Mouse (Mus musculus) urinary bladder, postnatal 4 days (tissue): ENCODE data around the gene Pam16.

ENCODE experiments used
- DNase-seq, 2 experiments: peaks; one replicate each; pipeline ENCODE4 v3.0.0; 2021 to 2022; ENCODE audit warnings: low spot score in 2 of 2

Pam16 gene

DNA sequence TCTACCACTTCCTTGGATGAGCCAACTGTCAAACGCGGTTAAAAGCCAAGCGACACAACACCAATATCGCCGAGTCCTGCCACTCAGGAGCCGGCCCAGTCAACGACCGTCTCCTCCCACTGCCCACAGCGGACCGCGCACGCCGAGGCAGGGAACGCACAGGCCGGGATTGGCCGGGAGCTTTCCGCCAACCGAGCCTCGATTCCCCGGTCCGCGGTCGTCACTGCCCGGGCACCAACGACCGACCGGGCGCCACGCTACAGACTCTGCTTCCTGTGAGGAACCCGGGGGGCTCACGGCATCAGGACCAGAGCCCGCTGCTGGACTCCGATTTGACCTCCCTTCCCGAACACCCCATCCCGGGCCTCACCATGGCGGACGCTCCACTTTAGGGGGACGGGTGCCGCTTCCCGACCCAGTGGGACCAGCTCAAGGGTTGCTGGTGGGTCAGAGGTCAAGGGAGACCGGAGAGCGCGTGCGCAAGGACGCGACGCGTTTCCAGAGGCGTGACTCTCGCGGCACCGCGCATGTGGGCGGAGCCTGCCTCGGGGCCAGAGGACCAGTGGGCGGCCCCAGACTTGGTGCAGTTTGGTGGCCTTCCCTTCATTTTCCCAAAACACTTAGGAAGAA lies at the start of gene Pam16:
Gene Pam16, minus strand, starts transcription at position 508 of the 630 bp plus-strand sequence.
- peak; percentile 91 for DNase-seq

DNA sequence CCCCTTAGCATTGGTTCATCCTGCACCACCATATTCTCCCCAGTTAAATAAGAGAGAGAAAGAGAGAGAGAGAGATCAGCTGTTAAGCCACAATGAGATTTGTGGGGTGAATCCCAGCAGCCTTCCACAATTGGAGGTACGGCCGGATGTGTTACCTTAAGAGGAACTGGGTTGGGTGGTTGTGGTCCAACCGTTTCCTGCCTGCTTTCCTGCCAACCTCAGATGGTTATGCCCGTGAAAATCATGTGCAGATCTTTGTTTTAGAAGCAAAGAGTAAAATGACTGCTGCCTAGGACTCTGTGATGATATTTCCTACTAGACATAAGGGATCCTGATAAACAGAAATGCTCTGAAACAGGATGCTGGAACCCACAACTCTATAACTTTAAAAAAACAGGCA lies 49.3 kb upstream of the Pam16 start:
- DNase-seq = no peak

DNA sequence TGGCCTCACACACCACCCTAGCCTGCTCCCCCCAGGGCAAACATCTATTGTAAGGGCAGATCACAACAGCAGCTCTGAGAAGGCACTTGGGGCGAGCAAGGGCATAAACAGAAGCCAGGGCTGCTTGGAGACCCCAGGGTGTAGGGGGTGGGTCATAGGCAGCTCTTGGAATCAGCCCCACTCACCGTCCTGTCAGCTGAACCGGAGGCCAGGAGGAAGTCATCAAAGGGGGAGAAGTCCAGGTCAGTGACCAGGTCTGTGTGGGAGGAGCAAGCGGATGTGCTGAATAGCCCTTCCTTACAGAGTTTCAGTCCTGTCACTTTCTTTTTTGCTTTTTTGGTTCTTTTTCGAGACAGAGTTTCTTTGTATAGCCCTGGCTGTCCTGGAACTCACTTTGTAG lies 45.5 kb upstream of the Pam16 start:
- no peak for DNase-seq

DNA sequence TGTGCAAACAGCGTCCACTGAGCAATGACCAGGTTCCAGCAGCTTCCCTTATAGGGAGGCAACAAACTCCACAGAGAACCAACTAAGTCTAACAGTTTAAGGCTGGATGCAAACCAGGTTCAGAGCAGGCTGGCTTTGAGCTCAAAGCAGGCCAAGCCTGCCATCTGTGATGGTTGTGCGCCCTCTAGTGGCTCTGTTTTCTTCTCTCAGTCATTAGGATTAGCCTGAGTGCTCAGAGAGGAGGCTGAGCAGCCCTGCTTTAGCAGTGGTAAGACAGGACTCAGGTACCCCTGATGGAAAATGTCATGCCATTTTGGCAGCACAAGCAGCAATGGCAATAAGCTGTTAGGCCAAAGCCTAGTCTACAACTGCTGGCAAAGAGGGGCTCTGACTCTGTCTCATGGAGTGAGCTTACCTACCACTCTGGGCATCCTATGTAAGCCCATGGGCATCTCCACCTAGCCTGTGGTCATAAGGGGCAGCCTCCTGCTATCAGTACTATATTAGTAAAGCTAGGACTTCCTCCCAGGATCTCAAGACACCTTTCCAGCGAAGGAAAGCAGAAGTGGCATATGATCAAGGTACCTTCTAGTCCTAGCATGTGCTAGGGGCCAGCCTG lies 42.5 kb upstream of the Pam16 start:
- DNase-seq = peak; percentile 69 to 87

DNA sequence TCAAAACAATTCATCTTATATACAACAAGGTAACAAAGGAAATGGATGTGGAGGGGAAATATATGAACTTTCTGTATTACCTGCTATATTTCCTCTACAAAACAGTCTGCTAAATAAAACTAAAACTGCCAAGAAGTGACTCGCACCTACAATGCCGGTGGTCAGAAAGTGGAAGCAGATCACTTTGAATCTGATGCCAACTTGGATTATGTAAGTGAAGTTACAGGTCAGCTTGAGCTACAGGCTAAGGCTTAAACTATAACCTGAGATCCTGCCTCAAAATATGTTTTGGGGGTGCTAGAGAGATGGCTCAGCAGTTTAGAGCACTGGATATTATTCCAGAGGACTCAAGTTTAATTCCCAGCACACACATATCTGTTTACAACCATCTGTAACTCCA lies 40.9 kb upstream of the Pam16 start:
- DNase-seq = no peak

DNA sequence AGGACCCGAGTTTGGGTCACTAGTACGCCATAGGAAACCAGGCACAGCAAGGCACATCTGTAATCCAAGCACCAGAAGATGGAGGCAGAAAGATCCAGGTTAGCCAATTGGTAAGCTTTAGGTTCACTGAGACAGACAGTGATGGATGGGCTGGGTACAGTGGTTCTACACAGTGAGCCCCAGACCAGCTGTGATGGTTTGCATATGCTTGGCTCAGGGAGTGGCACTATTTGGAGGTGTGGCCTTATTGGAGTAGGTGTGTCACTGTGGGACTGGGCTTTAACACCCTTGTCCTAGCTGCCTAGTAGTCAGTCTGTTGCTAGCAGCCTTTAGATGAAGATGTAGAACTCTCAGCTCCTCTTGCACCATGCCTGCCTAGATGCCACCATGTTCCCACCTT lies 39.0 kb upstream of the Pam16 start:
- DNase-seq = no peak

DNA sequence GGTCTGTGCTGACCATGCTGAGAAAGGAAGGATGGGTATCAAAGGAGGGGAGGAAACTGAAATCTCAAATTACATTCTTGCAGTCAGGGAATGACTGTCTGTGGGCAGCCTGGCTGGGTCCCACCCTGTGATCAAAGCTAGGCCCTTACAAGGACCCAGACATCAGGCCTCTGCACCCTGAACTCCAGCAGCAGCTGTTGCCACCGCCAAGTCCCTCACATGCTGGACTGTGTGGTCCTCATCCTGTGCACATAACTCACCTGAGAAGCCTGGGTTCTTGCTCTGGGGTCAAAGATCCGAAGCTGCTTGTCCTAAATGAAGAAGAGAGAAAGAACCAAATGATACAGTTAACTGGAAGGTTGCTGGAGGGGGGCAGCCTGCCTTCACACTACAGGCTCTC lies 36.8 kb upstream of the Pam16 start:
- no peak for DNase-seq

DNA sequence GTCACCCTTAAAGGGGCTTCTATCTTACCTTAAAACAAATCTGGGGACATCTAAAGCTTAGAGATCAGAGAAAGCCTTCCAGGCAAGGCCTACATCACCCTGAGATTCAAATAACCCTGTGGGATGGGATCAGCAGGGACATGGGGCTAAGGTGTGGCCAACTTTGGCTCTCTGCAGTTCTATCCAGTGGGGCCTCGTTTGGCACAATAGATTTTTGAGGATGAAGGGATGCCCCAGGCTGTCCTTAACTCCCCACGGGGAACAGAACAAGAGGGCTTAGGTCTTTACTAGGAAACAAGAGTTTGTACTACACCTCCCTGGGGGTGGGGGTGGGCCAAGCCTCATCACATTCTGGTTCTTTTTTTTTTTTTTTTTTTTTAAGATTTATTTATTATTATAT lies 34.5 kb upstream of the Pam16 start:
- DNase-seq = no peak

DNA sequence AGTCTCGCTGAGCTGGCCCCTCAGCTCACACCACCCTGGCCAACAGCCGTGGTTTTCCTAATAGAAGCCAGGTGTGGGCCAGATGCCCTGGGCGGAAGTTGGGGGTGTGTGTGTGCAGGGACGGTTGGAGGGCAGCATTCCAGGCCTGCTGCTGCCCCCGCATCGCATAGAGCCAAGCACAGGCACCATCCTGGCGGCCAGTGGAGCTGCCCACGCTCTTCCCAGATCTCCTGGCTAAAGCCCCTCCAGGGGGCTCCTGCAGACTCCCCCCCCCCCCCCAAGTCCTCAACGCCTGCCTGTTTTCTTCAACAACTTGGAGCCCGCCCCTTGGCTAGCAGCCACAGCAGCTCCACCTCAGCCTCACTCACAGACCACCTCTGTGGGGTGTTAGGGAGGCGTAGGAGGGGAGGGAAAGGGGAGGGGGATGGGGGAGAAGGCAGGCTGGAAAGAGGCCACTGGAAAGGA lies 34.0 kb upstream of the Pam16 start:
- DNase-seq = peak in 1 of 2 experiments; percentile 58

DNA sequence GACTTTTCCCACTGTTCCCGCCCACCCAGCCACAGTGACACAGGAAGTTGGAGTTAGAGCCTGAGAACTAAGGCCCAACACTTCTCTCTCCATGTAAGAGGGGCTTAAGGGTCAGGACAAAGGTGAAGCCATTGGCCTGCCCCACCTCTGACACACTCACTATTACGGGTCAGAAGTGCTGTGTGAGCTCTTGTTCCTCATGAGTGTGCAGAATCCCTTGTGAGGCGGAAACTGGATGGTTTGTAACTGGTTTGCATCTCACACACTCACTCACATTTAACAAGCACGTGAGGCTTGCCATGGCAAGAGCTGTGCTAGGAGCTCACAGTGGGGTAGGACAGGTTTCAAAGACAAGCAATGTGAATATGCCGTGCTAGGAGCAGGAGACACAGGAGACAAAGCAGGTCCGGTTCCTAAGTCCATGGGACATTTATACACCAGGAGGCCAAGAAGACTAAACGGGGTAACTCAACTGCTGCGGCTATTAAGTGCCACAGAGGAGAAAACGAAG lies 31.8 kb upstream of the Pam16 start:
- DNase-seq = no peak

DNA sequence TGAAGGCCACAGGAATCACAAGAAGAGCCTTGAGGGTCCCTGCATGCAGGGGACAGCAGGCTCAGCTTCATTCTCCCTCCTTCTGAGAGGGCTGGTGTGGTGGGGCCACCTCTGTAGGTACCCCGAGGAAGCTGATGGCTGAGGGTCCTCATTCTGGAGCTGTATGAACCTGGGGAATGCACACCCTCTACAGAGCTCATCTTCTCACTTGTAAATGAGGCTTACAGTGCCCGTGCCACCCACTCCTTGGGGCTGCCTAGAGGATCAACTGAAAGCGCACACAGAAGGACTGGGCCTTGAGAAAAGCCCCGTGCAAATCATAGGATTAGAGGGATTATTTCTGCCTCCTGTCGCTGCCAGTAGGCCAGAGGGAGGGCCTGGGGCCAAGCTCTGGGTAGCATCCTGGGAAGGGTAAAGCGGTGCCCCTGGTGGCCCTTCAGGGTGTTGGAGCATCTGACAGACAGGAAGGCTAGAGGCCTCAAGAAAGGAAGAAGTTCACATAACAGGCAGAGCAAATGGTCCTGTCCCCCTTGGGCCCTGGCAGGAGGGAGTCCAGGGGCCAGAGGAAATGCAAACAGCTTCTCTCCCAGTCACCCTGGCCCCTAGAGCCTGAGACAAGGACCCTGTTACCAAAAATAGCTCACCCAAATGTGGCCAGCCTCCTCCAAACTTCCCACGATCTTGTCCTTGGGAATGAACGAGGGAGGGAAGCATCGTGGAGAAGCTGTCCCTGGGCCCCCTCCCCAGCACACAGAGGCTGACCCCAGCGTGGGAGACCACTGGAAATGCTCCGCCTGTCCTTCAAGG lies 31.2 kb upstream of the Pam16 start:
- no peak for DNase-seq

DNA sequence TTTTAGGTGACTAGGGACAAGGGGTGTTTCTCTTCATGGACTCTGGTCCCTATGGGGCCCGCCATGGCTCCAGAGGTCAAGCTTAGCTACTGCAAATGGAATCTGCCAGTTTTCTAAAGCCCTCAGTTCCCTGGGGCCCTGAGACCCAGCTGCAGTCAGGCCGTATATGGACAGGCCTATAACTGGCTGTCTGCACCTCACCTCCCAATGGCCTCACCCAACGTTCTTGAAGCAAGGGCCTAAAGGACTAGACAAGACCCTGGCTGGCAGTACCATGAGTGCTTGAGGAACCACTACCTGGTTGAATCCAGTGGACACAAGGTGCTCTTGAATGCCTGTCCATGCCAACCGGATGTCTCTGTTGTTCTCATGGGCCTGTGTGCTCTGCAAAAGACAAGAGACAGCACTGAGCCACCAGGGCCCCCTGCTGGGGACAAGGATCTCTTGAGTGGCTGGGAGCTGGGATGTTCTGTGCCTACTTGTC lies 30.5 kb upstream of the Pam16 start:
- DNase-seq = no peak

DNA sequence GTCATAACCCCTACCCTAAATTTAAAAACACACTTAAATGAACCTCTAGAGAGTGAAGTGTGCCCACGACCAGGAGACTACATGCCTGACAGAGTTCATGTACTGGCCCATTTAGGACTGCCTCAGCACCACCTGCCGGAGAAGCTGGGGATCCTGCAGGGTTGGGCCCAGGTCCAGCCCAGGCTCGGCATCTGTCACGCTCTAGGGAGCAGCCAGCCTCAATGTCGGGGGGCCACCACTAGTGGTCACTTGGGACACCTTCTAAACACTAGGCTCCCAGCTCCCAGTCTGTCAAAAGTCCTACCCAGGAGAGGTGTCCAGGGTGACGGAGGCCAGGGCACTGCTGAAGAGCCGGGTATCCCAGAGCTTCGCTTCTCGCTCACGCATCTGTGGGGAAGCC lies 29.9 kb upstream of the Pam16 start:
- no peak for DNase-seq

DNA sequence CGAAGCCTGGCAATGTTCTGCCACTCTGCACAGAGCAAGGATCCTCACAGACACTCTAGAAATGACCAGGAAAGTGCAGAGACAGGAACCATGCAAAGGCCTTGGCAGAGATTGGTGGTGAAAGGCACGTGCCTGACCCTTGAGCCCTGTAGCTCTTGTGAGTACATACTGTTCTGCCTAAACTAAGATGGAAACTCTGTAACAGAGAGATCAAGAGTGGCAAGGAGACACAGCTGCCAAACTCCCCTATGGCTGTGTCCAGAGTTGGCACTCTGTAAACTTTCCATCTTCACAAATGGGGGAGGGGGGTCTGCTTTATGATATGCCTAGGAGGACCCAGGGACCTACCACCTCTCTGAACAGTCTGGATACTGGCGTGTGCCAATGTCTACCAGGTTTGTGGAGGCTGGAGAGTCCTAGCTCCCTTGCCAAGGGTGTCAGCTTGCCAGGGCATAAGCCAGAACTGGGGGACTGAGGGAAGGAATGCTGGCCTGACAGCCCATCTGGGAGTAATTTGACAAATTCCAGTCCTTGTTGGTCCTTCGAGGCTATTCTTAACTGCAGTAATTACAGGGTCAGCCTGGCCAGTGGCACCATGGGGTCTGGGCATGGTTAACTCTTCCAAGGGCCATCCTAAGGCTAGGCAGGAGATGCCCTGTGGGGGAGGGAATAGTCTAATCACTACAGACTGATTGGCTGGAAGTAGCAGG lies 28.1 kb upstream of the Pam16 start:
- DNase-seq = no peak

DNA sequence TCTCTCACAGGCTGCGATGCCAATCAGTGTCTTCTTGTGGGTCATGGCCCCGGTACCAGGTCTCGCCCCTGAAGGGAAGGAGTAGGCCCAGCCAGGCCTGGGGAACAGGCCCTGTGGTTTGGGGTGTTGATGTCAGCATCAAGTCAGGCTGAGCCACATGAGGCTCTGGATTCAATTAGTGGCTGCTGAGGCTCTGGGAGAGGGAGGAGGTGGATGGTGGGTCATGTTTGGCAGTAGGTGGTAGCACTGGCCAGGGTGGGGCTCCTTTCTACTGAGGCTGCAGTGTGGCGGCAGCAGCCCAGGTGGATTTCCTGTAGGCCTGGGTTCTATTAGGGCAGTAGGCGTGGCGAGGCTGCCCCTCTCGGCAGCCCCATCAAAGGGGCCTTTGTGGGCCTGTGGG lies 26.8 kb upstream of the Pam16 start:
- no peak for DNase-seq

DNA sequence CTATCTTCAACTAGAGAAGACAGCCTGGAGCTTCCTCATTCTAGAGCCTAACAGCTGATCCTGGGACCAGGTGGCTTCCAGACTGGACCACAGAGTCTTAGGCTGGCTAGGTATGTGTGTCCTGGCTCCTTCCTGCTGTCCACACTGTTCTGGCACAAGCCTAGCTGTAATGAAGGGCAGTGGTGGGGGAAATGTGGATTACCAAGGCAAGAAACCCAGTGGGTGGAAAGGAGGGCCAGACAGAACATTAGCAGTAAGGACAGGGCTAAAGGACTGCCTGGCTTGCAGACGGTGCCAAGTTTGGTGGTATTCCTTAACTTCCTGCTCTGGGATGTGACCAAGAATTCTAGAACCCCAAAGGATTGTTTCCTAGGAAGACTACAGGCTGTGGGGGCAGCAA lies 26.3 kb upstream of the Pam16 start:
- no peak for DNase-seq

DNA sequence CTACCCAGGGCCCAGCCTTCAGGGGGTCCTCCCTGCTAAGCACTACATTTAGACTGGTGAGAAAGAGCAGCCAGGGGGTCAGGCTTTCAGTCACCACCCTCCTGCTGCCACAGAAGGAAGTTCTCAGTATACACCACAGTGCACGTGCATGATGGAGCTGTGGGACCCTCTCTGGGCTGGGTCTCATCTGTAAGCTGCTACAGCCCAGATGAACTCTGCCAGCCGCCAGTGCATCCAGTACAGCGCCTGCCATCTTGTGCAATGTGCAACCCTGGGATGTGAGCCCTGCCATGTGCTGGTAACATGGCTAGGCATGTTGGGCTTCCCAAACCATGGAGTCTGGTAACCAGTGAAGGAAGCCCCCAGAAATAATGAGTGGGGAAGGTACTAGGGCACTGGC lies 25.4 kb upstream of the Pam16 start:
- no peak for DNase-seq

DNA sequence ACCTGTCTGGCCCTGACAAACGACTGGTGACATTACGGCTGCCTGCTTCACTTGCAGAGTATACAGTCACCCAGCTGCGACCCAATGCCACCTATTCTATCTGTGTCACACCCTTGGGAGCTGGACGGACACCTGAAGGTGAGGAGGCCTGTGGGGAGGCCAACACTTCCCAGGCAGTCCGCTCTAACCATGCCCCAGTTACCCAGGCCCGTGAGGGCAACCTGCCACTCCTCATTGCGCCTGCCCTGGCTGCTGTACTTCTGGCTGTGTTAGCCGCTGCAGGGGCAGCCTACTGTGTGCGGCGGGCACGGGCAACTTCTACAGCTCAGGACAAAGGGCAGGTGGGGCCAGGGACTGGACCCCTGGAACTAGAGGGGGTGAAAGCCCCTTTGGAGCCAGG lies 24.9 kb upstream of the Pam16 start:
- DNase-seq = no peak

DNA sequence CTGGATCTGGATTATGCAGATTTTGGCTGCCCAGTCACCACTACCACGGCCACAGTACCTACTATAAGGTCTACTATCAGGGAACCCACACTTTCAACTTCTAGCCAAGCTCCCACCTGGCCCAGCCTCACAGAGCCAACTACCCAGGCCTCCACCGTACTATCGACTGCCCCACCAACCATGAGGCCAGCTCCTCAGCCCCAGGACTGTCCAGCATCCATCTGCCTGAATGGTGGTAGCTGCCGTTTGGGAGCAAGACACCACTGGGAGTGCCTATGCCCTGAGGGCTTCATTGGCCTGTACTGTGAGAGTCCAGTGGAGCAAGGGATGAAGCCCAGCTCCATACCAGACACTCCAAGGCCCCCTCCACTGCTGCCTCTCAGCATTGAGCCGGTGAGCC lies 24.4 kb upstream of the Pam16 start:
- DNase-seq = no peak

DNA sequence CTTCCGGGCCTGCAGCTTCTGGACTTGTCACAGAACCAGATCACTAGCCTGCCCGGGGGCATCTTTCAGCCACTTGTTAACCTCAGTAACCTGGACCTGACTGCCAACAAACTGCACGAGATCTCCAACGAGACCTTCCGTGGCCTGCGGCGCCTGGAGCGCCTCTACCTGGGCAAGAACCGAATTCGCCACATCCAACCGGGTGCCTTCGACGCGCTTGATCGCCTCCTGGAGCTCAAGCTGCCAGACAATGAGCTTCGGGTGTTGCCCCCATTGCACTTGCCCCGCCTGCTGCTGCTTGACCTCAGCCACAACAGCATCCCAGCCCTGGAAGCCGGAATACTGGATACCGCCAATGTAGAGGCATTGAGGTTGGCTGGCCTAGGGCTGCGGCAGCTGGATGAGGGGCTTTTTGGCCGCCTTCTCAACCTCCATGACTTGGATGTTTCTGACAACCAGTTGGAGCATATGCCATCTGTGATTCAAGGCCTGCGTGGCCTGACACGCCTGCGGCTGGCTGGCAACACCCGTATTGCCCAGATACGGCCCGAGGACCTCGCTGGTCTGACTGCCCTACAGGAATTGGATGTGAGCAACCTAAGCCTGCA lies 23.7 kb upstream of the Pam16 start:
- DNase-seq = no peak

DNA sequence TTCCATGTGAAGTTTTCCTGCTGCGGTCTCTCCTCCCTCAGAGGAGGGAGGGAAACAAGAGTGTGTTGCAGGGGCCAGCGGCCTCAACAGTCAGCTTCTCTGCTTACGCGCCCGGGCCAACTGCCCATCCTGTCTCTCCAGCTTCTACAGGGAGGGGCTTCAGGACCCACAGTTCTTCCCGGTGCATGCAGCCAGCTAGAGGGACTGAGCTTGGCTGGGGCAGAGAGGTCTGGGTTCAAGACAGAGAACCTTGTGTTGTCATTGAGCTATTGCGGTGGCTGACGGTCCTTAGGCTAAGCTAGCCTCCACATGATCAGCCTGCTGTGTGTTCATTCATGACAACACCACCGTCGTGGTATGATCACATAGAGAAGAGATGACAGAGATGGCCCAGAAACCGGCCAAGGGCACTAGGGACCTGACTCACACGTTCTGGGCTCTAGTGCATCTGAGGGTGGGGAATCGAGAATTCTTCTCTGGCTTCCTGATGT lies 22.9 kb upstream of the Pam16 start:
- no peak for DNase-seq
